Mouse (Mus musculus): ENCODE results near the gene Supt6.
"Not testable (repeated sequence)": the region's sequence is repeated elsewhere in the genome, so short reads cannot be mapped to it uniquely, and the experiment has no call there.

The Supt6 gene

GRCm38 (mm10) chr11:78245627-78246317 is at the start of gene Supt6, which contains the start of gene Sdf2:
TSS of gene Supt6 (minus strand) at chr11:78245987.
TSS of gene Sdf2 (plus strand) at chr11:78245746.
- DNase-seq = peak; percentile 80 to 84

- no peak for DNase-seq
Measured at GRCm38 (mm10) chr11:78294585-78294984, 48.8 kb upstream of the Supt6 start.

GRCm38 (mm10) chr11:78290654-78291053 is 44.9 kb upstream of the Supt6 start, which contains the start of gene BC030499:
TSS of gene BC030499 (plus strand) at chr11:78290841.
- no peak for DNase-seq

- DNase-seq = no peak
Measured at GRCm38 (mm10) chr11:78289146-78289763, 43.5 kb upstream of the Supt6 start.

- DNase-seq = no peak
Measured at GRCm38 (mm10) chr11:78279586-78279985, 33.8 kb upstream of the Supt6 start.

GRCm38 (mm10) chr11:78278853-78279252 is 33.1 kb upstream of the Supt6 start:
- DNase-seq = no peak

GRCm38 (mm10) chr11:78276169-78276568 is 30.4 kb upstream of the Supt6 start:
- not testable (repeated sequence) for DNase-seq

- DNase-seq = no peak
Measured at GRCm38 (mm10) chr11:78275596-78275995, 29.8 kb upstream of the Supt6 start.

GRCm38 (mm10) chr11:78271986-78272385 is 26.2 kb upstream of the Supt6 start:
- DNase-seq = no peak

GRCm38 (mm10) chr11:78265571-78265970 is 19.8 kb upstream of the Supt6 start:
- DNase-seq = no peak

GRCm38 (mm10) chr11:78262550-78262949 is 16.8 kb upstream of the Supt6 start:
- peak; percentile 43 to 57 for DNase-seq

GRCm38 (mm10) chr11:78261380-78262352 is 15.9 kb upstream of the Supt6 start, which contains the start of gene 2610507B11Rik:
TSS of gene 2610507B11Rik (plus strand) at chr11:78261752.
- DNase-seq = peak; percentile 84 to 94

- DNase-seq = no peak
Measured at GRCm38 (mm10) chr11:78260489-78261258, 14.9 kb upstream of the Supt6 start.

GRCm38 (mm10) chr11:78256618-78257017 is 10.8 kb upstream of the Supt6 start:
- DNase-seq = no peak

- DNase-seq = no peak
Measured at GRCm38 (mm10) chr11:78247727-78248140, 1.9 kb upstream of the Supt6 start.

- no peak for DNase-seq
Measured at GRCm38 (mm10) chr11:78247012-78247348, 1.2 kb upstream of the Supt6 start.

- DNase-seq = no peak
Measured at GRCm38 (mm10) chr11:78246318-78247011, 678 bp upstream of the Supt6 start.

- DNase-seq = no peak
Measured at GRCm38 (mm10) chr11:78245261-78245626, 543 bp downstream of the Supt6 start.

- no peak for DNase-seq
Measured at GRCm38 (mm10) chr11:78240193-78240857, 5.5 kb downstream of the Supt6 start.

- DNase-seq = no peak
Measured at GRCm38 (mm10) chr11:78231518-78231917, 14.3 kb downstream of the Supt6 start.

- DNase-seq = no peak
Measured at GRCm38 (mm10) chr11:78223586-78223985, 22.2 kb downstream of the Supt6 start.

Data from cerebellum, postnatal 36 days (tissue).